Mouse (Mus musculus): Measurements from ENCODE around the gene Rpl22l1. TPM values are rescaled to one million over a fixed set of nuclear protein-coding genes. Genes with fewer than 3 reads are reported as not detected.

The Rpl22l1 gene
- 95.2 TPM for polyA plus RNA-seq (2014; fragmentation: Illumina TruSeq; extraction: RNeasy Lipid Tissue Mini Kit (QIAGEN cat#74804); ENCODE audit: low read depth, low replicate concordance)

GRCm38 (mm10) chr3:28805301-28806097, at the start of gene Rpl22l1:
Gene Rpl22l1, plus strand, starts transcription at chr3:28805436.

GRCm38 (mm10) chr3:28780994-28781393, 24.2 kb upstream of the Rpl22l1 start, which contains the start of gene Eif5a2:
Gene Eif5a2, plus strand, starts transcription at chr3:28781276.

Other genes starting within 250 kb of the Rpl22l1 start
- gene Slc2a2, start 107.5 kb upstream of the Rpl22l1 start, polyA plus RNA-seq (2014; fragmentation: Illumina TruSeq; extraction: RNeasy Lipid Tissue Mini Kit (QIAGEN cat#74804); ENCODE audit: low read depth, low replicate concordance), result 0.16 TPM
- gene Eif5a2, start 24.2 kb upstream of the Rpl22l1 start, polyA plus RNA-seq (2014; fragmentation: Illumina TruSeq; extraction: RNeasy Lipid Tissue Mini Kit (QIAGEN cat#74804); ENCODE audit: low read depth, low replicate concordance), result 1.4 TPM
- gene Gm1527, start 87.2 kb downstream of the Rpl22l1 start, polyA plus RNA-seq (2014; fragmentation: Illumina TruSeq; extraction: RNeasy Lipid Tissue Mini Kit (QIAGEN cat#74804); ENCODE audit: low read depth, low replicate concordance), result not detected